8 mouse cellular contexts compared by ENCODE assay signal in genomic region chr4:36288813-36289700, GRCm38 (mm10).
A peak's percentile ranks its signal among the peaks of the same experiment; 100 is the strongest.
DNase-seq lines count a peak whose midpoint lies in the region; ATAC-seq lines count a peak whose summit lies in the region.

No protein-coding gene starts in this region.

- DNase-seq in ZHBTc4 (ENCODE audit: low read depth, low spot score), result peak; percentile 52
- peak; percentile 86 to 91 for DNase-seq in cerebellum, postnatal 10 days
- DNase-seq in frontal cortex, postnatal 10 days (ENCODE audit: low spot score in 2 of 2), result peak; percentile 50 to 63
- peak; percentile 78 for DNase-seq in hindbrain, embryonic 14.5 days (ENCODE audit: low spot score)
- DNase-seq in layer of hippocampus, postnatal 25 days (ENCODE audit: extremely low spot score in 1 of 2, low spot score in 1 of 2), result peak; percentile 56 to 68
- peak; percentile 21 for DNase-seq in ovary, postnatal 14 days (ENCODE audit: low spot score)
- DNase-seq in adipocyte (ENCODE audit: low spot score), result no peak

- H3K4me2 ChIP-seq in hindbrain, embryonic 14.5 days (replicated peaks), result peak overlapping the region; percentile 50
- H3K4me2 ChIP-seq in lung, embryonic 16.5 days (ENCODE audit: low read depth, low read length), result peak overlapping the region; percentile 63

- no peaks in the 10 kb centered on the region for H3K27me3 ChIP-seq in hindbrain, embryonic 14.5 days (ENCODE audit: control insufficient read depth, insufficient read depth, low read length)
- H3K27me3 ChIP-seq in lung, embryonic 16.5 days (ENCODE audit: control insufficient read depth, insufficient read depth, low read depth, low read length), result no peaks in the 10 kb centered on the region

- 14% methylated on average over 17 of the region's 17 CpGs for WGBS in hindbrain, embryonic 14.5 days
- WGBS in lung, embryonic 16.5 days, result 12% methylated on average over 17 of the region's 17 CpGs

- H3K9me3 ChIP-seq in hindbrain, embryonic 14.5 days (ENCODE audit: control insufficient read depth, low read length), result no peaks in the 10 kb centered on the region
- H3K9me3 ChIP-seq in lung, embryonic 16.5 days (ENCODE audit: control insufficient read depth, low read length), result no peaks in the 10 kb centered on the region

- peak overlapping the region; percentile 45 for H3K27ac ChIP-seq in hindbrain, embryonic 14.5 days
- peak overlapping the region; percentile 25; the same call in 1 of the 2 replicates for H3K27ac ChIP-seq in lung, embryonic 16.5 days (ENCODE audit: low read length)

- no peaks in the 10 kb centered on the region for H3K36me3 ChIP-seq in hindbrain, embryonic 14.5 days (replicated peaks; ENCODE audit: control insufficient read depth, insufficient read depth)
- H3K36me3 ChIP-seq in lung, embryonic 16.5 days (ENCODE audit: control insufficient read depth, insufficient read depth, low read length), result no peaks in the 10 kb centered on the region

- H3K9ac ChIP-seq in hindbrain, embryonic 14.5 days, result 0 out of 2 replicates have a peak overlapping the region, but pooled peaks have one; percentile 16
- H3K9ac ChIP-seq in lung, embryonic 16.5 days (ENCODE audit: low read length), result peak overlapping the region; percentile 43; the same call in 1 of the 2 replicates

- peak overlapping the region; percentile 18 for H3K4me3 ChIP-seq in hindbrain, embryonic 14.5 days (replicated peaks; ENCODE audit: low read length)
- peak overlapping the region; percentile 40 for H3K4me3 ChIP-seq in lung, embryonic 16.5 days (ENCODE audit: low read length)

- peaks cover 16% of the 10 kb centered on the region for H3K4me1 ChIP-seq in hindbrain, embryonic 14.5 days (replicated peaks; ENCODE audit: control insufficient read depth, insufficient read depth, low read length)
- 0 out of 2 replicates have a peak, but pooled peaks cover 2% of the 10 kb centered on the region for H3K4me1 ChIP-seq in lung, embryonic 16.5 days (replicated peaks; ENCODE audit: control insufficient read depth, insufficient read depth, low read length)

- peak; percentile 96 for ATAC-seq in hindbrain, embryonic 14.5 days (ENCODE audit: low FRiP score)
- ATAC-seq in lung, embryonic 16.5 days (ENCODE audit: low read depth), result peak; percentile 93
